Mouse (Mus musculus): Measurements from ENCODE around the gene Gba. TPM values are rescaled to one million over a fixed set of nuclear protein-coding genes. Genes with fewer than 3 reads are reported as not detected.
"Not testable (repeated sequence)": the region's sequence is repeated elsewhere in the genome, so short reads cannot be mapped to it uniquely, and the experiment has no call there.

Gene Gba
- polyA plus RNA-seq, 1 experiment from 2014 or later, result 51.3 TPM

DNA sequence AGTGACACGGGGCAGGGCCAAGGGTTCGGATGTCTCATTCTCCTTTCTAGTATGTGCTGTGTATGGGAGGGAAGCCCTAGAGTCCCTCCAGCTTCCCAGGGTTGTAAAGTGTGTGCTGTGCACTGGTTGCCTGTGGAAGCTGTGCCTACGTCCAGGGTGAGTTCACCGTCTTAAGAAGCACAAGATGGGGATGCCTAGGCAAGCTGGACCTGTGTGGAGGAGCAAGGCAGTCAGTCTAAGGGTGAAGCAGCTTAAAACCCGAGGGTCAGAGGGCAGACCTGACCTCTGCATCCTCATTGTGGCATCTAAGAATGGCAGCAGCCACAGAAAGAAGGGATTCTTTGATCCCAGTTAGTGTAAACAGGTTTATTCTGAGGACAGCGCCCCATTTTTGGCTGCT is 6.0 kb downstream of the Gba start:
- Histone ChIP-seq H3K4me1 (peaks cover 10% of the 10 kb centered on the region), H3K4me2 (replicated peaks) (no peak overlapping the region), H3K27ac (no peak overlapping the region), H3K9me3 (replicated peaks) (no peaks in the 10 kb centered on the region), H3K9ac (no peak overlapping the region), H3K36me3 (peaks cover 70% of the 10 kb centered on the region), H3K4me3 (no peak overlapping the region), H3K27me3 (no peaks in the 10 kb centered on the region)
- no peak for ATAC-seq (ENCODE audit: low FRiP score)
- 90% methylated on average over 6 of the region's 6 CpGs for WGBS

DNA sequence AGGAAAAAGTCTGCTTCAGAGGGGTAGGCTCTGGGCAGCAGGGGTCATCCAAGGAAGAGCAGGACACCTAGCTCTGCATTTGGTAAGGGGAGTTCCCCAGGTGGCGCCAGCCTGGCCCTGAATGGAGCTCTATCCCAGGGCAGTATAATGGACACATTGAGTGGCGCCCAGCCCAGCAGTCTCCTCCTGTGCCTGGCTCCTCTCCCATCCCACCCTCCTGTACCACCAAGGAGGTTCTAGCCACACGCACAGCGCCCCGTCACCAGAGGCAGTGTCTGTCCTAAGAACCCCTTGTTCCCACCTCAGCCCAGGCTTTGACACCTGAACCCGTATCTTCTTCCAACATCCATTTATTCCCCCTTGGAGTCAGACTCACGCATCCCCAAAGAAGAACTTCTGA is 7.0 kb downstream of the Gba start:
- no peak for ATAC-seq (ENCODE audit: low FRiP score)
- Histone ChIP-seq H3K36me3 (peaks cover 63% of the 10 kb centered on the region), H3K27me3 (no peaks in the 10 kb centered on the region), H3K4me3 (no peak overlapping the region), H3K9ac (no peak overlapping the region), H3K4me2 (replicated peaks) (no peak overlapping the region), H3K27ac (no peak overlapping the region), H3K9me3 (replicated peaks) (no peaks in the 10 kb centered on the region), H3K4me1 (peaks cover 12% of the 10 kb centered on the region)
- WGBS, result 93% methylated on average over 7 of the region's 7 CpGs

DNA sequence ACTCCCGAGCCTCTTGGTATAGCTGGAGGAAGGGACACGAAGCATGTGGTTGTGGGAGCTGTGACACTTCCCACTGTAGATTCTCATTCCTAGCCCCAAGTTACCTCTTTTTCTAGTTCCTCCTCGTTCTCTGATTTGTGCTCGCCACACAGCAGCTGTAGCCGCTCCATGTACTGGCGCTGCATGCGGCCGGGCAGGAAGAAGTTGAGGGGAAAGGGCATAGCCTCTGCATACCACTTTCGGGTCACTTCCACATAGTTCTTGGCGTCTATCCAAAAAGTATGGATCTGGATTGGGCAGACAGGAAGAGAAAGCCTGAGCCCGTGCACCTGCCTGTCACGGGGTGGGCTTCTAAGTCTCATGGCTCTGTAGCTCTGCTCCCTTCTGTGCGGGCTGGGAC is 7.4 kb downstream of the Gba start:
- Histone ChIP-seq H3K27me3 (no peaks in the 10 kb centered on the region), H3K4me2 (replicated peaks) (no peak overlapping the region), H3K36me3 (peaks cover 59% of the 10 kb centered on the region), H3K4me3 (no peak overlapping the region), H3K4me1 (peaks cover 16% of the 10 kb centered on the region), H3K9ac (no peak overlapping the region), H3K9me3 (replicated peaks) (no peaks in the 10 kb centered on the region), H3K27ac (no peak overlapping the region)
- ATAC-seq (ENCODE audit: low FRiP score), result no peak
- 88% methylated on average over 13 of the region's 13 CpGs for WGBS

DNA sequence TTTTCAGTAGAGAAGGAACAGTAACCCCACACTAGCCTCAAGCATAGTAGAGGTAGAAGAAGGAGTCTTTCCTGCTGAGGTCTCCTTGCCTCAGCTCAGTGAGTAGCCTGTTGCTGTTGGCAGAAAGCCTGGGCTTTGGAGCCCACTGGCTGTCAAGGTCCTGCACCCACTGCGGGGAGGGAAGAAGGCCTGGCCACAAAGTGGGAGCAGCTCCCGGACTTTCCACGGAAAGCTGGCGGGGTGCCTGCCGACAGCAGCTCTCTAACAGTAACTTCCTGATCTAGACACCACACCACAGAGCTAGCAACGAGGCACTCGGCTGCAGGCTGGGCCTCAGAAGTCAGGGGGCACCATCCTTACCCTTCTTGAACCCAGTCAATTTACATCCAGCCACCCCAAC is 8.0 kb downstream of the Gba start:
- Histone ChIP-seq H3K27me3 (no peaks in the 10 kb centered on the region), H3K4me1 (peaks cover 22% of the 10 kb centered on the region), H3K36me3 (peaks cover 53% of the 10 kb centered on the region), H3K4me3 (no peak overlapping the region), H3K9ac (no peak overlapping the region), H3K4me2 (replicated peaks) (no peak overlapping the region), H3K9me3 (replicated peaks) (no peaks in the 10 kb centered on the region), H3K27ac (no peak overlapping the region)
- ATAC-seq (ENCODE audit: low FRiP score), result no peak
- WGBS, result 80% methylated on average over 7 of the region's 7 CpGs

DNA sequence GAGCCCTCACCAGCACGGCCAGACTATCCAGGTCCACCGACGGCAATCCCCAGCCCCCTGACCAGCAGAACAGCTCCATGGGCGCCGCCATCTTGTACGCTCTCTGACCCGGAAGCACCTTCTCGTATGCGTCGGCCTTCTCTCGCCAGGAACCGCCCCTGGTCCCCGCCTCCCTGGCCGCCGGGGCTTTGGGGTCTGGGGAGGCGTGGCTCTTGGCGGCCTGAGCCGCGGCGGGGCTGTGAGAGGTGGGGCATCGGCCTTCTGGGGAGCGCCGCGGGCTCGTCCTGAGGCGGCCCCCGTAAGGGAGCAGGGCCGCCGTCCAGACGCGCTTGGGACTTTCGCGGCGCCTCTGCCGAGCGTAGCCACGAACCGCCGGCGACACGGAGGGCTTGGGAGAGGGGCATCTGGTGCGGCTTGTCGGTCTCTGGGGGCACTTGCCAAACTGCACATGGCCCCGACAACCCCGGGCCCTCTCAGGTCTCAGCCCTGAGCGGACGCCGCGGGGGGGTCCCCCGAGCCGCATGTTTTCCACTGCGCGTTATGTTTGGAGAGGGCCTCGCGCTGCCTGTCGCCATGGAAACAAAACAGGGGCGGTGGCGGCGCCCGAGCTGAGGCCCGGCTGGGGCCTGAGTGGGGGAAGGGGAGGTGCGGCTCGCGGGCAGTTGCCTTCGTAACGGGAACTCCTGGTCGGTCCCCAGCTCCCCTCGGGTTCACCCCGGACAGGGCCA is 11.2 kb downstream of the Gba start:
- under 1% methylated on average over 69 of the region's 69 CpGs for WGBS
- Histone ChIP-seq H3K36me3 (peaks cover 21% of the 10 kb centered on the region), H3K4me2 (replicated peaks) (peak overlapping the region; percentile 80), H3K27me3 (no peaks in the 10 kb centered on the region), H3K4me3 (peak overlapping the region; percentile 59), H3K9me3 (replicated peaks) (no peaks in the 10 kb centered on the region), H3K27ac (peak overlapping the region; percentile 98), H3K9ac (peak overlapping the region; percentile 78), H3K4me1 (peaks cover 32% of the 10 kb centered on the region)
- ATAC-seq (ENCODE audit: low FRiP score), result peak; percentile 88

DNA sequence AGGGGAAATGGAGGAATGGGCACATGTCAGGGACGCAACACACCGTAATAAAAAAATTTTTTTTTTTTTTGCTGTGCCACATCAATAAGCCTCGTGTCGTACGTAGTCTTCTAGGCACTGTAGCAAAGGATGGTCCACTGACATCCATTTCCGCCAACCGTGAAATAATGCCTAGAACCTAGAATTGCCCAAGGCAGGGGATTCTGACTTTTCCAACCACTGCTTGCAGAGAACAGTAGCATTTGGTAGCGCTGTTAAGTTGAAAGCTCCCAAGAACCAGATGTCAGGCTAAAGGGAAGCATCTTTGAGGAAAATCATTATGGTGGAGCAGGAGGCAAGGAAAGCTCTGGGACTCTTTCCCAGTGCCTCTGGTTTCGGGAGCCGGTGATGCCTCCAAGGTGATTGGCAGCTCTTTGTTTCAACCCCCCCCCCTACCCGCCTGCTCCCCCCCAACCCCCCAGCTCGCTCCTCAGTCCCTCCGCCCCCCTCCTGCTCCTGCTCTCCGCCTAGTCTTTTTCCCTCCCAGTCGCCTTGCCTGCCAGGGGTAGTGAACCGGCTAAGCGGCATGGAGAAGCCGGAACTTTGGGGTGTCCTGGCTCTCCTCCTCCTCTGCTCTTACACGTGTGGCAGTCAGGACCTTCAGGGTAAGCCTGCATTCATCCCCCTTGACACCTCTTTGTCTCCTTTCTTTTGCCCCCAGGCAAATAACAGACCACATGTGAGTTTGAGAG is 12.1 kb downstream of the Gba start, which contains the start of gene Thbs3:
Gene Thbs3 (plus strand): TSS at position 500 of the 731 bp plus-strand sequence.
- H3K4me2 ChIP-seq (replicated peaks), result peak within 1 kb of the TSS; percentile 80
- H3K36me3 ChIP-seq, result peaks cover 14% of the 10 kb centered on the region
- ATAC-seq (ENCODE audit: low FRiP score), result peak; percentile 27; the same call in 1 of the 2 replicates
- H3K27me3 ChIP-seq, result no peaks in the 10 kb centered on the region
- peak within 1 kb of the TSS; percentile 59 for H3K4me3 ChIP-seq
- WGBS, result under 1% methylated on average over 18 of the region's 19 CpGs
- H3K9me3 ChIP-seq (replicated peaks), result no peaks in the 10 kb centered on the region
- H3K4me1 ChIP-seq, result peaks cover 38% of the 10 kb centered on the region
- H3K9ac ChIP-seq, result peak within 1 kb of the TSS; percentile 78
- peak within 1 kb of the TSS; percentile 98 for H3K27ac ChIP-seq

DNA sequence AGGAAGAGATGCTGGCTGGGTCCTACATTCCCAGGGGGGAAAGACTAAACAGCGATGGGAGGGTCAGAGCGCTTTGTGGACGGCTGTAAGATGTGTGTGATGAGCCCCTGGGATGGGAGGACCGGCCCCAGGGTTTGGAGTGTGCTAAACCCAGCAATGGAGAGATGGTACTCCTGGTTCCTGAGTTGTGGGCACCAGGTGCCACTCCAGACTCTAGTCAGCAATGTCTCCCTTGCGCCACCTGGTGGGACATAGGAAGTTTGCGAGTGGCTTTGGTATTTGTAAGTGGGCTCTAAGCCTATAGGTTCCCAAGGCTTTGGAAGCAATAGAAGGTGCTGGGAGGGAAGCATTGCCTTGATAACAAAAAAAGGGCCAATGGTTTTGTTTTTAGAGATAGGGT is 13.1 kb downstream of the Gba start:
- Histone ChIP-seq H3K9ac (peak overlapping the region; percentile 56), H3K4me3 (peak overlapping the region; percentile 59), H3K4me1 (peaks cover 40% of the 10 kb centered on the region), H3K36me3 (peaks cover 8% of the 10 kb centered on the region; the same call in 1 of the 2 replicates), H3K27ac (peak overlapping the region; percentile 98), H3K9me3 (replicated peaks) (no peaks in the 10 kb centered on the region), H3K4me2 (replicated peaks) (peak overlapping the region; percentile 80), H3K27me3 (no peaks in the 10 kb centered on the region)
- peak; percentile 13 for ATAC-seq (ENCODE audit: low FRiP score)
- WGBS, result under 1% methylated on average over 6 of the region's 6 CpGs

DNA sequence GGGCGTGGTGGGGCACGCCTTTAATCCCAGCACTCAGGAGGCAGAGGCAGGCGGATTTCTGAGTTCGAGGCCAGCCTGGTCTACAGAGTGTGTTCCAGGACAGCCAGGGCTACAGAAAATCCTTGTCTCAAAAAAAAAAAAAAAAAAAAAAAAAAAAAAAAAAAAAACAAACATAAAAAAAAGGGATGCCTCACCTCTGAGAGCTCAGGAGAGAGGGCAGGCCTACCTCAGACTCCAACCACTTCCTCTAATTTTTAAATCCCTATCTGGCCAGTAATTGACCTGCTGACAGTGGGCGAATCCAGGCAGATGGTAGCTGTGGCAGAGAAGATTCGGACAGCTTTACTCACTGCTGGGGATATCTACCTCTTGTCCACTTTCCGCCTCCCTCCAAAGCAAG is 13.7 kb downstream of the Gba start:
- ATAC-seq (ENCODE audit: low FRiP score); H3K27me3 ChIP-seq; H3K9me3 ChIP-seq (replicated peaks); H3K4me3 ChIP-seq: not testable (repeated sequence)
- H3K36me3 ChIP-seq, result peaks cover 12% of the 10 kb centered on the region
- H3K4me2 ChIP-seq (replicated peaks), result peak overlapping the region; percentile 80
- H3K4me1 ChIP-seq, result peaks cover 43% of the 10 kb centered on the region
- peak overlapping the region; percentile 98 for H3K27ac ChIP-seq
- WGBS, result 78% methylated on average over 7 of the region's 7 CpGs
- 0 out of 2 replicates have a peak overlapping the region, but pooled peaks have one; percentile 18 for H3K9ac ChIP-seq

DNA sequence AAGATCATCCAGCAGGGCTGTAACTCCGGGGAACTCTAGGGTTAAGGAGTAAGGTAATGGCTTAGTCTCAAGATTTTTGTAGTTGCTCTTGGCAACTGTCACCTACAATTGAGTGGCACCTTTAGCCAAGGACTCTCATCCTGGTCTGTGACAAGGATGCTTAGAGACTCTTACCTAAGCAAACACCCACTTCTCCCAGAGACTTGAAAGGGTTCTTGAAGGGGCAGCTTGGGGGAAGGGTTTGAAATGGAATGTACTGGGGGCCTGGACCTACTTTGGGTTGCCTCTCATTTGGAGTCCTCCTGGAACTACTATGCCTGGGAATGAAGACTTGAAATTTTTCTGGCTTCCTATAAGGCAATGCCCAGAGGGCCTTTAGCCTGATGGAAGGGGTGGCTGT is 15.5 kb downstream of the Gba start:
- WGBS, result 82% methylated on average over 1 of the region's 1 CpGs
- Histone ChIP-seq H3K36me3 (peaks cover 26% of the 10 kb centered on the region), H3K27ac (peak overlapping the region; percentile 12; the same call in 1 of the 2 replicates), H3K9ac (no peak overlapping the region), H3K4me2 (replicated peaks) (no peak overlapping the region), H3K27me3 (no peaks in the 10 kb centered on the region), H3K4me3 (no peak overlapping the region), H3K4me1 (peaks cover 39% of the 10 kb centered on the region), H3K9me3 (replicated peaks) (no peaks in the 10 kb centered on the region)
- no peak for ATAC-seq (ENCODE audit: low FRiP score)

DNA sequence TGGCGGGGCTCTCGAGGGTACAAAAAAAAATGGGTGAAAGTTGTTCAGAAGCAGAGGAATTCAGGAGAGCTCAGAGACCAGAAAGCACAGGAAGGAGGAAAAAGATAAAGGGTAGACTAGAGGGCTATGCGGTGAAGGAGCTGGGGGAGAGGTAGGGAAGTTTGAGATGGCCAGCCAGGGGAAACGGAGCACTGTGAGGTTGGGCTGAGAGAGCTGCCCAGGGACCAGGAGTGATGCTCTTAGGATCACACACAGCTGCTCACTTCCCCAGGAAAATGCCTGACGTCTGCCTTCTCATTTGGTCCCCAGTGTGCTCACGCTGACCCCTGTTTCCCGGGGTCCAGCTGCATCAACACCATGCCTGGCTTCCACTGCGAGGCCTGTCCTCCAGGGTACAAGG is 16.8 kb downstream of the Gba start:
- H3K9me3 ChIP-seq (replicated peaks), result no peaks in the 10 kb centered on the region
- H3K4me1 ChIP-seq, result peaks cover 51% of the 10 kb centered on the region
- no peaks in the 10 kb centered on the region for H3K27me3 ChIP-seq
- no peak for ATAC-seq (ENCODE audit: low FRiP score)
- peak overlapping the region; percentile 44; the same call in 1 of the 2 replicates for H3K27ac ChIP-seq
- no peak overlapping the region for H3K4me3 ChIP-seq
- WGBS, result 46% methylated on average over 8 of the region's 8 CpGs
- H3K36me3 ChIP-seq, result peaks cover 36% of the 10 kb centered on the region
- no peak overlapping the region for H3K4me2 ChIP-seq (replicated peaks)
- no peak overlapping the region; the same call in 1 of the 2 replicates for H3K9ac ChIP-seq

DNA sequence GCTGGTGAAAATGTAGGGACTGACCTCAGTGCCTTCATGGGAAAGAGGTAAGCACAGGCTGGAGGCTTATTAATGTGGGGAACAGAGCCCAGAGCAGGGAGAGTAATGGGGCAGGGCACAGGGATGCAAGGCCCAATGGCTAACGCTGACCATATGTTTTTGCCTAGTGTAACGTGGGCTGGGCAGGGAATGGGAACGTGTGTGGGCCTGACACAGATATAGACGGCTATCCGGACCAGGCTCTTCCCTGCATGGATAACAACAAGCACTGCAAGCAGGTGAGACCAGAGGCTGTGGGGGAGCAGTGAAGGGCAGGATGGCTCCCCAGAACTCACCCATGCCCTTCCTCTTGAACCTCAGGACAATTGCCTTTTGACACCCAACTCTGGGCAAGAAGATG is 18.4 kb downstream of the Gba start:
- Histone ChIP-seq H3K27me3 (no peaks in the 10 kb centered on the region), H3K36me3 (peaks cover 36% of the 10 kb centered on the region), H3K4me2 (replicated peaks) (no peak overlapping the region), H3K4me1 (peaks cover 51% of the 10 kb centered on the region), H3K9me3 (replicated peaks) (no peaks in the 10 kb centered on the region), H3K4me3 (no peak overlapping the region), H3K9ac (peak overlapping the region; percentile 35; the same call in 1 of the 2 replicates), H3K27ac (no peak overlapping the region)
- no peak for ATAC-seq (ENCODE audit: low FRiP score)
- WGBS, result 67% methylated on average over 5 of the region's 5 CpGs

DNA sequence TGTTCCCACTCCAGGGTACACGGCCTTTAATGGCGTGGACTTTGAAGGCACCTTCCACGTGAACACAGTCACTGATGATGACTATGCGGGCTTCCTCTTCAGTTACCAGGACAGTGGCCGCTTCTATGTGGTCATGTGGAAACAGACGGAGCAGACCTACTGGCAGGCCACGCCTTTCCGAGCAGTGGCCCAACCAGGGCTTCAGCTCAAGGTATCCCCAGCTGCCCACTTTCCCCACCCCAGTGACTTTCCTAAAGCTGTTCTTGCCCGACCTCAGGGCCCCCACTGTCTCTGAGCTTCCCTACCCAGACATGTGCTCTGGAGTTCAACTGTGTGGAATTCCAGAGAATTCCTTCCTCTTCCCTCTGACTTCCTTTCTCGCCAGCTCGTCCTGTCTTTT is 22.1 kb downstream of the Gba start:
- peak overlapping the region; percentile 88 for H3K27ac ChIP-seq
- peaks cover 34% of the 10 kb centered on the region; the same call in 1 of the 2 replicates for H3K36me3 ChIP-seq
- no peaks in the 10 kb centered on the region for H3K27me3 ChIP-seq
- H3K4me2 ChIP-seq (replicated peaks), result peak overlapping the region; percentile 70
- H3K9me3 ChIP-seq (replicated peaks), result no peaks in the 10 kb centered on the region
- ATAC-seq (ENCODE audit: low FRiP score), result 0 out of 2 replicates have a peak, but pooled peaks have one; percentile 4
- peak overlapping the region; percentile 49 for H3K4me3 ChIP-seq
- H3K9ac ChIP-seq, result peak overlapping the region; percentile 76
- 38% methylated on average over 11 of the region's 11 CpGs for WGBS
- peaks cover 66% of the 10 kb centered on the region for H3K4me1 ChIP-seq

Data from hindbrain, embryonic 12.5 days (tissue).